Mouse (Mus musculus) heart, postnatal 14 days (tissue): ENCODE measurements at regions not wholly inside any gene's neighbourhood (a gene's known extent, or its start where the extent isn't known, plus 50 kb on each side); places are given as distances from the start of the nearest gene placed in this dataset.
"Not testable (repeated sequence)": the region's sequence is repeated elsewhere in the genome, so short reads cannot be mapped to it uniquely, and the experiment has no call there.

ENCODE experiments used
- DNase-seq, 2 experiments: peaks; one replicate each; pipeline ENCODE4 v3.0.0; 2021 to 2022
- intact Hi-C: fragments of 180-260 bp; cut with DNase I; formaldehyde crosslinking; loops from one replicate; pipeline ENCODE4 v1.15.1; 2025

- intact Hi-C loops = loop anchor here (1.0 to 10.0 kb wide), 3 partner anchors 150 to 940 kb away; no protein-coding TSS in a partner anchor
- peak; percentile 66 to 74 for DNase-seq
Measured at GRCm38 (mm10) chr11:31615107-31615811, 56.4 kb downstream of the Bod1 start.

- DNase-seq = no peak
- intact Hi-C loops = loop anchor here (10.0 kb wide), 2 partner anchors 150 to 940 kb away; no protein-coding TSS in a partner anchor
Measured at GRCm38 (mm10) chr11:31614394-31614713, 57.3 kb downstream of the Bod1 start.

GRCm38 (mm10) chr11:31613688-31614393, 57.8 kb downstream of the Bod1 start:
- no peak for DNase-seq
- intact Hi-C loops = loop anchor here (10.0 kb wide), 2 partner anchors 149 to 939 kb away; no protein-coding TSS in a partner anchor

- intact Hi-C loops = loop anchor here (5.0 kb wide), 1 partner anchor 241 kb away; no protein-coding TSS in a partner anchor
- DNase-seq = no peak
Measured at GRCm38 (mm10) chr11:31608458-31608857, 63.2 kb downstream of the Bod1 start.

- intact Hi-C loops = loop anchor here (5.0 kb wide), 1 partner anchor 49 kb away; no protein-coding TSS in a partner anchor
Measured at GRCm38 (mm10) chr11:31601499-31601898, 70.2 kb downstream of the Bod1 start.

GRCm38 (mm10) chr11:31593604-31594003, 78.1 kb downstream of the Bod1 start:
- intact Hi-C loops = no loop called here
- DNase-seq = no peak

More at GRCm38 (mm10) chr11:31601499-31601898, 70.2 kb downstream of the Bod1 start:
- no peak for DNase-seq

GRCm38 (mm10) chr11:31592061-31592460, 79.6 kb downstream of the Bod1 start:
- intact Hi-C loops = no loop called here
- DNase-seq = no peak

GRCm38 (mm10) chr11:31591037-31591554, 80.6 kb downstream of the Bod1 start:
- intact Hi-C loops = no loop called here
- no peak for DNase-seq

- no peak for DNase-seq
- intact Hi-C loops = no loop called here
Measured at GRCm38 (mm10) chr11:31574941-31575340, 96.7 kb downstream of the Bod1 start.

GRCm38 (mm10) chr11:31564742-31565510, 106.8 kb downstream of the Bod1 start:
- intact Hi-C loops = no loop called here
- peak; percentile 63 to 65 for DNase-seq

- peak; percentile 58 to 65 for DNase-seq
- intact Hi-C loops = no loop called here
Measured at GRCm38 (mm10) chr11:31563826-31564741, 107.6 kb downstream of the Bod1 start.

GRCm38 (mm10) chr11:31562954-31563353, 108.7 kb downstream of the Bod1 start:
- intact Hi-C loops = no loop called here
- no peak for DNase-seq

- intact Hi-C loops = no loop called here
- DNase-seq = no peak
Measured at GRCm38 (mm10) chr11:31560775-31561174, 110.9 kb downstream of the Bod1 start.

- intact Hi-C loops = no loop called here
- DNase-seq = peak; percentile 58 to 74
Measured at GRCm38 (mm10) chr11:31555042-31555441, 116.6 kb downstream of the Bod1 start.

- DNase-seq = no peak
- intact Hi-C loops = loop anchor here (5.0 kb wide), 1 partner anchor 51 kb away; no protein-coding TSS in a partner anchor
Measured at GRCm38 (mm10) chr11:31551614-31552271, 119.9 kb downstream of the Bod1 start.

GRCm38 (mm10) chr11:31550747-31551613, 120.7 kb downstream of the Bod1 start:
- intact Hi-C loops = loop anchor here (5.0 kb wide), 1 partner anchor 51 kb away; no protein-coding TSS in a partner anchor
- DNase-seq = peak; percentile 68 to 76

GRCm38 (mm10) chr11:31545514-31545913, 126.2 kb downstream of the Bod1 start:
- intact Hi-C loops, DNase-seq: not testable (repeated sequence)

- DNase-seq = no peak
- intact Hi-C loops = no loop called here
Measured at GRCm38 (mm10) chr11:31542635-31543219, 129.0 kb downstream of the Bod1 start.
